Mouse (Mus musculus) left cerebral cortex, postnatal 4 days (tissue): ENCODE results near the gene Rfx1. TPM values are rescaled to one million over a fixed set of nuclear protein-coding genes. Genes with fewer than 3 reads are reported as not detected.

Experiments used
- DNase-seq: peaks from one replicate; pipeline ENCODE4 v3.0.0-alpha.2; 2022
- intact Hi-C: fragments of 180-260 bp; cut with DNase I; formaldehyde crosslinking; loops from one replicate; pipeline ENCODE4 v1.15.1; 2025
- total RNA-seq, 2 experiments: library from RNA; stranded (reverse); gene quantifications; 2 replicates each; pipeline ENCODE4 v1.2.3; 2021

Gene Rfx1
- total RNA-seq, 2 experiments from 2014 or later = 26.1 to 28.5 TPM

DNA sequence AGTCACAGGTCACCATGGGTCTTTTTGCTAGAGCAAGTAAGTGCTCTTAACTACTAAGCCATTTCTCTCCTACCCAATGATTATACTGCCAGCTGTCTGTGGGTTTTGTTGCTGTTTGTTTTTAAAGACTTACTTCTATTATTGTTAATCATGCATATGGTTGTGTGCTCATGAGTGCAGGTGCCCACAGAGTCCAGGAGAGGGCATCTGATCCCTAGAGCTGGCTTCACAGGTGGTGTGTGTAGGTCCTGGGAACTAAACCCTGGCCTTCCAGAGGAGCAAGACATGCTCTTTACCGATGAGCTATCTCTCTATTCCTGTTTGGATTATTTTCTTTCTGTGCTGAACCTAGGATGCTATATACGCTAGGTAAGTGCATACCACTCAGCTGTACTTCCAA lies 7.4 kb upstream of the Rfx1 start:
- no peak for DNase-seq
- intact Hi-C loops = no loop called here

DNA sequence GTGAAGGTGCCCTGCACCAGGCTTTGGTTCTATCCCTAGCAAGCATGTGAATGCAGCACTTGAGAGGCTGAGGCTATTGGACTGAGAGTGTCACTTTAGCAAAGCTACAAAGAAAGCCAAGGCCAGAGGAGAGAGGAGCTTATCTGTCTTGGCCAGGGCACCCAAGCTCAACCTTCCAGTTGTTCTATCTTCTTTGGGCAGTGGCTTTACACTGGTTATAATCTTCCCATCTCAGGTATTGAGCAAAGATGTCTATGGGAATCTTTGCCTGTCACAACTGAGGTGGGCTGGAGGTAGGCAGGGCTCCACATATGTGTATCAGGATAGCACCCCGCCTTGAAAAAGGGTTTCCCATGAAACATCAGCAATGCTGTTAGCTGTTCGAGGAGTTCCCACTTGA lies 6.4 kb upstream of the Rfx1 start:
- no peak for DNase-seq
- intact Hi-C loops = no loop called here

DNA sequence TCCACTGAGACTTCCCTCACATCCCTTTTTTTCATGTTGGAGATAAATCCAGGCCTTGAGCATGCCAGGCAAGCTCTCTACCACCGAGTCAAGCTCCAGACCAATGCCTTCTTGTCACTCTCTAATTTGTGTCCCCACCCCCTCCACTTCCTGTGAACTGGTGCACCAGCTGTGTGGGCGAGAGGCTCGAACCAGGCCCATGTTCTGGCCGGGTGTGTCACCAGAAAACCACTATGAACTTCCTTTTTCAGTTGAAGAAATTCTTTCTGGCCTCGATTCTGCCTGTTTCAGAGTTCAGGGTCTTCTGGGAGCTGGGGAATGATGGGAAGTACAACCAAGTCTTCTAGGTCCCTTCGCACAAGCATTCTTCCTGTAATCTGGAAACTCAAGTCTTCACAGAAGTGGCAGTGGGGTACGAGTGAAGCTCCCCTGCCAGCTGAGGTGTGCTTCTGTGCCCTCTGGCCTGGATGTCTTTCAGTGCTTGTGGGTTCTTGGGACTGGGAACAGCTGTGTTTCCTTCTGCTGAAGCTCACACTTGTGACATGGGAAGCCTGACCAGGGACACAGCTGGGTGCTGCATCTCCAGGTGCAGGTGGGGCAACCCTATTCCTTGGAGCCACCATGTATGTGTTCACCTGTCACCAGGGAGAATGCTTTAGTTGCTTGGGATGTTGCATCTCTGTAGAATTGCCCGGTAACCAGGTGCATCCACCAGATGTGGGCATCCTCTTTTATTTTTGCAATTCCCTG lies 2.6 kb upstream of the Rfx1 start:
- DNase-seq = no peak
- intact Hi-C loops = no loop called here

DNA sequence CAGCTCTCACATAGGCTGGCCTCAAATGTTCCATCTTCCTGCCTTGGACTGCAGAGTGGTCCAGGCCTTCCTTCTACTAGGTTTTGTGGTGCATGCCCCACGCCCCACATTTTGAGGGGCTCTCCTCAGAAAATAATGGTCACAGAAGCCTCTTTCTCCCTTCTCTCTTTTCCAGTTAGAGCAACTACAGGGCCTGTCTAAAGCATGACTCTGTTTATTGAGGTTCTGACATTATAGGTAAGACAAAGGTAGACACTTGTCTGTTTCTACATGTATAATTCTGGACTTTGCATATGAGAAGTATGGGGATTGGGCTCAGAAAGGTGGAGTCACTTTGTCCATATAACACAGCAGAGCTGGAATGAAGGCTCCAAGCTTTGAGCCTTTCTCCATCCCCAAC lies 1.6 kb upstream of the Rfx1 start, which contains the start of gene Gm10643:
Gene Gm10643, minus strand, starts transcription at position 101 of the 400 bp plus-strand sequence.
- DNase-seq = no peak
- intact Hi-C loops = no loop called here

DNA sequence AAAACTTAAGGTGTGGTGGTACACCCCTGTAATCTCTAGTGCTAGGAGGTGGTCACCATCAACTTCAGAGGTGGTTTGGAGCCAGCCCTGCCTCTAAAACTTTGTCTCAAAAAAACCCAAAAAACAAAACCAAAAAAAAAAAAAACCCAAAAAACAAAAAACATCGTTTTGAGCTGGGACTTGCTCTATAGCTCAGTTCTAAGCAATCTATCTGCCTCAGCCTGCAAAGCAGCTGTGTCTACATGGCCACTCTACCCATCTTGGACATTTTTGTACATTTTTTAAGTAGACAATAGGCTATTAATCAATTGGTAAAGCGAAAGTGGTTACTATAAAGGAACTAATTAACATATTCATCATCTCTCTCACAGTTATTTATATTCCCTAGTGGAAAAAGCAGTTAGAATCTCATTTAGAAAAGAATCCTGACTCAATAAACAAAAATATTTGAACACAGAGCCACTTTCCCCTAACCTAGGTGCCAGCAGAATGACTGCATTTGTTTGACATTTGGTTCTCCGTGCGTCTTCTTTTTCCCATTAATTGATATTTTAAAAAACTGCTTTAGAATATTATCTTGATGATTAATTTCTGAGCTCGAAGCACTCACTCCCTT lies 1.1 kb upstream of the Rfx1 start:
- DNase-seq = no peak
- intact Hi-C loops = no loop called here

DNA sequence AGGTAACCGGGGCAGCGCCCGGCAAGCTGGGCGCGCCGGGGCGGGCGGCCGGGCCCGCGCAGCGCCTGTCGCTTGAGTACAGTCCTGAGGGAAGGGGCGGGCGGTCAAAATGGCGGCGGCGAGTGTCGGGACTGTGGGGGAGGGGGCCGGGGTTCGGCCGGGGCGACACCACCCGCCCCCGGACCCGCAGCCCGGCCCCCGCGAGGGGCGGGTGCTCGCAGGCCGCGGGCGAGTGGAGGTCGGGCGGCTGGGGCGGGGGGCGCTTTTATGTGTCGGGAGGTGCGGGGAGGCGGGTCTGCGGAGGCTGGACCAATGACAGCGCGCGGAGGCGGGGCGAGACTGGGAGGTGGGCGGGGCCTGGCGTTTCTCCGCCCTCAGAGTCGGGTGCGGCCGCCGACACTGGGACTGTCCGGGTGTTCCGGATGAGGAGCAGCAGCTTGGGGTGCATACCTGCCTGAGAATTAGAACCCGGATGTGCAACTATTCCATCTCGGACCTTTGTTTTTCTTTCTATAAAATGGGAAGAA lies 476 bp downstream of the Rfx1 start:
- DNase-seq = peak; percentile 96
- intact Hi-C loops = no loop called here

DNA sequence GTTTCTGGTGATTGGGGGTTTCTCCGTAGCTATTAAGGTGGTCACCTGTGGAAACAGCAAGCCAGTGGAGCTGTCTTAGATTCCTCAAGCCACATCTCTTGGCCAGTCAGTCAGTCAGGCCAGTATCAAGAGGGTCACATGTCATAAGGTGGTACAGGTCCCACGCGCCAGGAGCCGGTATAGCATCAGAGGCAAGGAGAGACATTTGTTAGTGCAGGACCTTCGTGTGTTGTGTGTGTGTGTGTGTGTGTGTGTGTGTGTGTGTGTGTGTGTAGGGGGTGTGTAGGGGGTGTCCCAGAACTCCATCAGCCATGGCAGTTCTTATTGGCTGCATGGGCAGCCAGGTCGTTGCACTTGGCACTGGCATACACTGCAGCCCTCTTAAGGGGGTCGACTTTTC lies 1.3 kb downstream of the Rfx1 start:
- intact Hi-C loops = no loop called here
- DNase-seq = no peak

DNA sequence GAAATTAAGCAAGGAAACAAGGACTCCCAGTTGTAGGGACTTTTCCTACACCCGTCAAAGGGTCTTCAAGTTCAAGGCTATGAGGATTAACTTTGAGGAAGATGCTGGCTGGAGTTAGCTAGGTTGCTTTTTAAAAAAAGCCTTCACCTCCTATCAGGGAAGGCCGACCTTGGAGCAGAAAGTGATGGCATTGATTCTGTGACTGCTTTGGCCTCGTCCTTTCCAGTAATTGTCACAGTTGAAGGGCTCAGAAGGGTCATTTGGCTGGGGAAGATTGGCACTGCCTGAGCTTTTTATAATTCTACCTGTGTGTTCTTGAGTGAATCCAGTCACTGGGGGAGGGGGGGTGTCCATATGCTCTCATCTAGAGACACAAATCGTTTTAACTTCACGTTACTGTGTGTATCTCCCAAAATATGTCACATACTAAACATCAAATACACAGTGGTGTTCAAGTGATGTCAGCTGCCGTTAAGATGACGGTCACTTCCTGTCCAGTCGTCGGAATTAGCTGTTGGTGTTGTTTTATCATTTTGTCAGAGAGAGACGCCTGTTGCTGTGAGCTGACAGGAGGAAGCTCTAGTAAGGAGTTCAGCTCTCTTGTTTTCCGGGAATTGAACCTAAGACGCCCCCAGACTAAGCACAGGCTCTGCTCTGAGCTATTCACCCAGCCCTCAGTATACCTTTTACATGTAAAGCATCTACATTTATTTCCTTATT lies 1.8 kb downstream of the Rfx1 start:
- intact Hi-C loops = no loop called here
- no peak for DNase-seq

DNA sequence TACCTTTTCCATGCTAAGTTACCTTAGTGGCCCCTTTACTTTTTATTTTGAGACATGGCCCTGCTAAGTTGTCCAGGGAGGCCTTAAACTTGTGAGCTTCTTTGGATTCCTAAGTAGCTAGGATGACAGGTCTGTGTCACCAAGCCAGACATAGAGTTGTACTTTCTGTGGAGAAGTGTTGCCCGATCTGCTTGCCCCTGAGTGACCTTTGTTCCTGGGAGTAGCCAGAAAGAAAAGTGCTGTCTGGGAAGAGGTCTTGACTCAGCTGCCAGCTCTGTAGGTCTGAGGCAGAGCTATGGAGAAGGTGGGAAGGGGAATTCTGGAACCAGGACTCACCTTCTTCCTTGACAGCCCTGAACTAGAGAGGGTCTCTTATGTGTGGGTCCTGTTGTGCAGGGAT lies 2.5 kb downstream of the Rfx1 start:
- no peak for DNase-seq
- intact Hi-C loops = no loop called here

DNA sequence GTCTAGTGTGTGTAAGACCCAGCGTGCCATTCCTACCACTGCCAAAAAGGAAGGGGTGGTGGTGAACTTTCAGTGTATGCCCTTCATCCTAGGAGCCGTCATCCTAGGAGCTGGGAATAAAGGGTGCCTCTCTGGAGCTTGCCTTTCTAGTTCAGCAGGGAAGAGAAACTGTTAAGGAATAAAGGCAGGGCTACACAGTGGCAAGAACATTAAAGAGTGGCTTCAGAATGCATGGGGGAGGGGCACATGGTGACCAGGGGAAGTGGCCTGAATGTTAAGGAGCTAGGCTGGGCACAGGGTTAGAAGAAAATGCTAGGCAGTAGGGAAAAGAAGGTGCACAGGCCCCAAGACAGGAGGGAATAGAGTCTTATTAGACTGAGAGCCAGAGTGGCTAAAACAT lies 3.1 kb downstream of the Rfx1 start:
- intact Hi-C loops = no loop called here
- DNase-seq = no peak

DNA sequence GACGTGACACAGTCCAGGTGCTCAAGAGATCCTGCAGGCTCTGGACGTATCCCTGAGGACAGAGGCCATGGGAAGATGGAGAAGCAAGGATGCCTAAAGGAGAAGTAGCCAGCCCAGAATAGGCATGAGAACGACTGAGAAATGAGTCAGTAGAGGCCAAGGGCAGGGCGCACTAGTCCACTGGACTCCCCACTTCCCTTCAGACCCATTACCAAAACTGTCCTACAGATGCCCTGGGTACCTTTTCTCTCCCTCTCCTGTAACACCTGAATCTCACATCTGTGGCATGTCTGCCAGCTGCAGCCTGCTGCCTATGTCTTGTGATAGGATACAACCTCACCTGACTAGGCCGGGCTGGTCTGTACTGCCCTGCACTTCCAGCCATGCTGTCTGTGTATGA lies 3.6 kb downstream of the Rfx1 start:
- intact Hi-C loops = no loop called here
- DNase-seq = no peak

DNA sequence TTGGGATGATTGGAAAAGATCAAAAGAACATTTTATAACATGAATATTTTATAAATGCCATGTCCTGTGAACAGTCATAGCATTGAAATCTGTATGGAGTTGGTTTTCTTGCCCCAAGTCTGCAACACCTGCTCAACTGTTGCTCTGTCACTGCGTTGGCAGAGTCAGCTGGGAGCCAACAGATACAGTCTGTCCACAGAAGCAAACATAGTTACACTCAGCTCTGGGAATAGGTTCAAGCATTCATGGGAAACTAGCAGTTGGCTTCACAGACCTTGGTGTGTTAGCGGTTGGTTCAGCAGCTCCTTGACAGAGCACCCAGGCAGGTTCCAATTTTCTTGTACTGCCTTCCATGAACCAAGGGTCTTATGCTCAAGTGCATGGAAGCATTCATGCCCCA lies 4.0 kb downstream of the Rfx1 start:
- intact Hi-C loops = no loop called here
- DNase-seq = no peak

DNA sequence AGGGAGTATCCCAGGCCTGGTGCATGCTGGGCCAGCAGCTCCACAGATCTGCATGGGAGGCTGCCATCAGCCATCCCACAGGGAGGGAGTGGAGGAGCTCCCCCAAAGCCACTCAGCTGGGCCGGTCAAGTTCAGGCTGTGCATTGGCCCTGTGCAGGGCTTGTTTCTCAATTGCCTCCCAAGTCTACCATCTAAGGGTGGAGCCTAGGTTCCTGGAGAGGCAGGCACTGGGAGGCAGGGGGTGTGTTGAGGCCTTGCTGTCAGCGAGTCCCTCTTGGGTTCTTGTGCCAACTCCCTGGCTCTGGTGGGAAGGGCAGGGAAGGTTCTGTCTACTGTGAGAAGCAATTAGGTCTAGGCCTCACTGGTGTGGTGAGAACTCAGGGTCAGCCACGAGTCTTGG lies 5.3 kb downstream of the Rfx1 start:
- DNase-seq = no peak
- intact Hi-C loops = no loop called here

DNA sequence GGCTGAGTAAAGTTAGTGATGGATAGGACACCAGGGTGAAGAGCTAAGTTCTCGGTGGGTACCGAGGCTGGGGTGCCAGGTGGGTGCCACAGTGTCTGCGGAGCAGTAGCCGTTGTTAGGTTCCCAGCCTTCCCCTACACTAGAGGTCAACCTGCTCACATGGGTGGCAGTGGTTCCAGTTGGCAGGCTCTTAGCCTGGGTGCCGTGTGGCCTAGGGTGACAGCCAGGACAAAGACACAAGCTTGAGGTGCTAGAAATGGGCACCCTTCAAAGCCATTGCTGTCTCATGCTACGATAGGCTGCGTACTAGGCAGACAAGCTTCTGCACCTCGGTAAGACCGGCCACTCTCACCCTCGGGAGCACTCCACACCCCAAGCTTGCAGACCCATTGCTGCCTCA lies 5.7 kb downstream of the Rfx1 start:
- DNase-seq = no peak
- intact Hi-C loops = no loop called here

DNA sequence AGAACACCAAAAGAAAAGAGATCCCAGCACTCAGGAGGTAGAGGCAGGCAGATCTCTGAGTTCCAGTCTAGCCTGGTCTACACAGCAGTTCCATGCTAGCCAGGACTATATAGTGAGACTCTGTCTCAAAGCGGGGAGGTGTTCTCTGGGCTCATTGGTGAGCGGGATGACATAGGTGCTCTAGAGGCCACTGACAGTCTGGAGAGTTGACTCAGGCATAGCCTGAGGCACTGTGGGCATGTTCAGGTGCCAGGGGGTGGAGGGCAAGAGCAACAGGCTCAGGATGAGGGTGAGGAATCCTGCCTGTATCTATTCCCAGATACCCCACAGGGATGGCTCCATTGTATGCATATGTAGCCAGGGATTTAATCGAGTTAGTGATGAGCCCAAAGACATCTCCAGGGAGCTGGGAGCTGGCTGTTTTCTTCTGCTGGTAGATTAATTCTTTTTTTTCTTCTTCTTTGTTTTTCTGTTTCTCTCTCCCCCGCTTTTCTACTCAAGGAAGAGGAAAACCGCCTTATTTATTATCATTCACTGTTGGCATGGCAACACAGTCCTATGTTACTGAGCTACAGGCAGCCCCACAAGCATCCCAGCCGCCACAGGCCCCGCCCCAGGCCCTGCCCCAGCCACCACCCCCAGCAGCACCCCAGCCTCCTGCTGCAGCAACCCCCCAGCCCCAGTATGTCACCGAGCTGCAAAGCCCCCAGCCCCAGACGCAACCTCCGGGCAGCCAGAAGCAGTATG lies 6.8 kb downstream of the Rfx1 start:
- no peak for DNase-seq
- intact Hi-C loops = no loop called here

DNA sequence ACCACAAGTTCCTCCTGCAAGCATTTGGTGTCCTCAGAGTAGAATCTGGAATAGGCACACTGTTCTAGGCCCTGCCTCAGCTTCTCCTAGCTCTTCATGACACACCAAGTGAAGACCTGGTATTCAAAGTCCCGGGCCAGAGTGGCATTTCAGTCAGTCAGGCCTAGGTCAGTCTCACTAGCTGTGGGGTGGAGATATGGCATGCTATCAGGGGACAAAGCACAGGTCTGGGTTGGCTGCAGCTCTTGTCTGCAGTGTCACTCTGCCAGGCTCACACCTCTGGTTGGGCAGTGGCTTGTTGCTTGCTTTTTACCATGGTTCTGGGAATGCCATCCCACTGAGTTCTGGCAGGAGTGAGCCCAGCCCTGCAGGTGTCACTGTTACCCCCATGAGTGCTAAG lies 9.8 kb downstream of the Rfx1 start:
- intact Hi-C loops = no loop called here
- DNase-seq = no peak

DNA sequence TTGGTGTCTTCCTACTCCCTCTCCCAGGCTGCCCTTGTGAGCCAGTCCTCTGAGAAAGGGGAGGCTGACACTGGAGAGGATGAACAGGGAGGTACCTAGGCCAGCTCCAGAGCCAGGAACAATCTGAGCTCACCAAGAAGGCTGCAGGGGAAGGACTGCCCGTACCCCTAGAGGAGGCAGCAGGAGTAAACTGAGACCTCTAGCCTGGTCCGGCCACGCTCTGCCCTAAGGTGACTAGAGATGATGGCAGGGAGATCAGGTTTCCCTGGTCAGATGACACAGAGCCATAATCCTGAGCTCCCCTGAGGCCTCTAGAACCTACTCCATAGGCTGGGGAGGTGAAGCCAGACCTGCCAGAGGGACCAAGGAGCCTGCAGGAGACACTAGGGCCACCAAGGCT lies 10.2 kb downstream of the Rfx1 start:
- DNase-seq = no peak
- intact Hi-C loops = no loop called here

DNA sequence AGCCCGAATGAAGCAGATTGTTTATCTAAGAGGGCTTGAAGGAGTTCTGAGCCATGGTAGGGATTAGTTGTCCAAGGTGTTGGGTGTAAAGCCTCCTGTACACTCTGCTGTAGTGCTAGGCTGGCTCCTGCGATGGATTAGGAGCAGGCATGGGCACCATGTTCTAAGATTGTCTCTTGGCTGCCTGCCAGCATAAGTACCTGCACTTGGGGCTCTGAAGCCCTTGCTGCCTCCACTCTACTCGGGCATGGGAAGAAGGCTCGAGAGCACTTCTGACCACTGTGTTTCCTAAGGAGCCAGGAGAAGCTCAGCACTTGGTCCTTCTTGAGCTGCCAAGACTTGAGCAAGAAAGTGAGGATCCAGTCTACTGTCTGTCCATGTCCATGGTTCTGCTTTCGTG lies 12.6 kb downstream of the Rfx1 start:
- intact Hi-C loops = no loop called here
- DNase-seq = no peak

DNA sequence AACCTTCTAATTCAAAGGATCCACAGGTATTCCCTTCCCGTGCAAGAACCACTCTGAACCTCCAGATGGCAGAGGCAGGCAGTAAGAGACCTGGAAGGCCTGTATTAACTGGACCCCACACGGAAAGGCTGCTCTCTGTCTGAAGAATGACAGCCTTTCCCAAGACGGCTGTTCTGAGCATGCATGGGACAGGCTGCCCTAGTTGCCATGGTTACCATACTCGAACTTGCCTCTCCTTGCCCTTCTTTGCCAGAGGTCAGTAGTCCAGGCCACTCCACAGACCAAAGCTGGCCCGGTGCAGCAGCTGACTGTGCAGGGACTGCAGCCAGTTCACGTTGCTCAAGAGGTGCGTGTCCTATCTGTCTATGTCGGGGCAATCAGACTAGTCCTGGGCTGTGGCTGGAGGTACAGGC lies 17.2 kb downstream of the Rfx1 start:
- intact Hi-C loops = no loop called here
- no peak for DNase-seq

DNA sequence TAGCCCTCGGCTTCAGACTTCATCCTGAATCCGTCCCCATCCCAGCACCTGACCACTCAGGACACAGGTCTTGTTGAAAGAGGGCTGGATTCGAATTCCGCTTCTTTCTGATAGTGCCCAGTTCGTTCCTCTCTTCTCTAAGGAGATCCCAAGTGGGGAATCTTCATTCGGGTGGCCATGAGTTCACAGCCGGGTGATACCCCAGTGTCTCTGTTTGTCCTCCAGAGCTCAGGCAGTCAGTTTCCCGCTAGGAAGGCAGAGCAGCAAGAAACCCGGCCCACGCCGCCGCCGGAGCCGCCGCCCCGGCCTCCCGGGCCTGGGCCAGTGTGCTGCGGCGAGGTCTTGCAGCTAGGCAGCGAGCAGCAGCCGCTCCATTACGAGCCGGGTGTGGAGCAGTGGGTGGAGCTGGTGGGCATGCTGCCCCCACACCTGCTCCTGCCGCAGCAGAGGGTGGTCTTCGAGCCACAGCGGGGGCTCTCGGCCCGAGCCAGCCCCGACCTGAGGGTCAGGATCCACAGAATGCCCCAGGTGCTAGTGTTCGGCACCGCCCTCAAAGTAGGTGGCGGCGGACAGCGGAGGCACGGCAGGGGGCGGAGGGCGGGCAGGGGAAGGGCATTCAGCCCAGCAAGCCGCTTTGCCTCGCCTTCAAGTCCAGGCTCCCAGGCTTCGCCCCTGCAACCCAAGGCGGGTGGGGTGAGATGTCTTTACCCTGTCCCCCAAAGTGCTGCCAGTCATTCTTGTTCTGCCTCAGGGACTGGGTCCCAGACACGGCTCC lies 17.9 kb downstream of the Rfx1 start:
- intact Hi-C loops = no loop called here

More for the DNA sequence above, 17.9 kb downstream of the Rfx1 start:
- no peak for DNase-seq
